Comparison of ENCODE assay signal across 12 mouse cellular contexts in the genomic region with DNA sequence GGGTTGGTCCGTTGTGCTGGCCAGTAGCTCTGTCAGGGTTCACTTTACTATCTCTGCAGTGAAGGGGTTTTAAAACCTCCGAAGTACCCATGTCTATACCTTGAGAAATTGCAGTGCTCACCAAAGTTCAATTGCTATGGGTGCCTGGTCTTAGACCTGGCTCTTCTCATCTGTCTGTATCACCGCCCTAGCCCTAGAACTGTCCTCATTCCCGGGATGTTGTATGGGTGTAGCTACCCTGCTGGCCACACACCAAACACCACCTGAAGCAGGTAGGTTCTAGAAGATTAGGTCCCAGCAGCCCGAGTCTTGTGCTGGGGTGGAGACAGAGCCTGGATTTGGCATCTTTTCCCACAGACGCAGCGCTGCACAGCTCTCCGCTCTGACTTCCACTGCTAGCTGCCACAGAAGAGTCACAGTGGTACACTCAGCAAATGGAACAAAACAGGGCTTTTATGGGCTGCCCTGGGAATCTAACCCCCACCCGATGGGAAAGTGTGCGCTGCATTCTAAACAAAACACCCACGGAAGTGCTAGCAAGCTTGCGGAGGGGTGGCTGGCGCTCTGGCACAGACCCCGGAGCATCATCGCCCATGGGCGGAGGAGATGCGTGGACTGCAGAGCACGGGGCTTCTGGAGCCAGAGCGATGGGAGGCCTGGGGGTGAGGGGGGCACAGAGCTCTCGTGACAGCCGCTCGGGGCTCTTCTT. TPM values are rescaled to one million over a fixed set of nuclear protein-coding genes. Genes with fewer than 3 reads are reported as not detected.
DNase-seq lines count a peak whose midpoint lies in the region; ATAC-seq and TF ChIP-seq lines count a peak whose summit lies in the region.
"Had no signal": no experiment of that assay in that cellular context is flagged by ENCODE, and none has a peak within 500 bp of the region (broad histone marks: within the 10 kb centered on the region; RNA-seq: fewer than 3 reads in every experiment).

No protein-coding gene starts in this region.

- no peak for DNase-seq in embryonic facial prominence, embryonic 11.5 days (ENCODE audit: low spot score)
- DNase-seq in layer of hippocampus, adult 9-11 months: peak; percentile 87
- no peak for DNase-seq in cerebellum, postnatal 25 days
- DNase-seq in testis, postnatal 14 days (ENCODE audit: low spot score): no peak
- DNase-seq: adrenal gland, adult 2 months; cerebellum, postnatal 14 days; heart, postnatal 14 days had no signal

- H3K4me1 ChIP-seq in ES-Bruce4 (ENCODE audit: control insufficient read depth, insufficient read depth, low read length): peaks cover 11% of the 10 kb centered on the region
- H3K4me1 ChIP-seq in embryonic facial prominence, embryonic 11.5 days (ENCODE audit: control insufficient read depth, insufficient read depth, low read length): no peaks in the 10 kb centered on the region; the same call in 1 of the 2 replicates
- H3K4me1 ChIP-seq in midbrain, embryonic 15.5 days: peaks cover 18% of the 10 kb centered on the region
- H3K4me1 ChIP-seq in intestine, postnatal 0 days (replicated peaks; ENCODE audit: control insufficient read depth, insufficient read depth, low read length): no peaks in the 10 kb centered on the region

- ATAC-seq in embryonic facial prominence, embryonic 11.5 days (replicated peaks; ENCODE audit: insufficient number of reproducible peaks, low FRiP score, low TSS enrichment, low read depth): 0 out of 2 replicates have a peak, but pooled peaks have one; percentile 6
- 0 out of 2 replicates have a peak, but pooled peaks have one; percentile 33 for ATAC-seq in midbrain, embryonic 15.5 days (replicated peaks)
- ATAC-seq in CD4-positive, CD25-positive, alpha-beta regulatory T cell, adult 4 months: no peak
- no peak for ATAC-seq in intestine, postnatal 0 days

- H3K4me2 ChIP-seq in embryonic facial prominence, embryonic 11.5 days (ENCODE audit: low read depth, low read length): no peak overlapping the region
- no peak overlapping the region for H3K4me2 ChIP-seq in midbrain, embryonic 15.5 days
- no peak overlapping the region for H3K4me2 ChIP-seq in intestine, postnatal 0 days (replicated peaks; ENCODE audit: low read depth)
- H3K4me2 ChIP-seq: limb, embryonic 13.5 days had no signal

- H3K27me3 ChIP-seq in ES-Bruce4 (ENCODE audit: control insufficient read depth, insufficient read depth, low read length, poor library complexity, severe bottlenecking): no peaks in the 10 kb centered on the region
- H3K27me3 ChIP-seq in embryonic facial prominence, embryonic 11.5 days (ENCODE audit: control insufficient read depth, insufficient read depth, low read length): no peaks in the 10 kb centered on the region
- H3K27me3 ChIP-seq in midbrain, embryonic 15.5 days (replicated peaks): no peaks in the 10 kb centered on the region
- H3K27me3 ChIP-seq in intestine, postnatal 0 days (replicated peaks; ENCODE audit: control insufficient read depth, insufficient read depth, low read length): no peaks in the 10 kb centered on the region
- H3K27me3 ChIP-seq: limb, embryonic 13.5 days had no signal

- no peak overlapping the region for H3K9ac ChIP-seq in ES-Bruce4 (ENCODE audit: low read depth, poor library complexity, severe bottlenecking)
- no peak overlapping the region for H3K9ac ChIP-seq in embryonic facial prominence, embryonic 11.5 days (replicated peaks; ENCODE audit: low read length)
- H3K9ac ChIP-seq in midbrain, embryonic 15.5 days: no peak overlapping the region
- no peak overlapping the region for H3K9ac ChIP-seq in intestine, postnatal 0 days (ENCODE audit: low read depth, low read length)
- H3K9ac ChIP-seq: limb, embryonic 13.5 days had no signal

- H3K27ac ChIP-seq in ES-Bruce4 (ENCODE audit: insufficient read depth, low read length): no peak overlapping the region
- no peak overlapping the region for H3K27ac ChIP-seq in embryonic facial prominence, embryonic 11.5 days (replicated peaks; ENCODE audit: low read depth, low read length)
- H3K27ac ChIP-seq in midbrain, embryonic 15.5 days: no peak overlapping the region
- H3K27ac ChIP-seq in intestine, postnatal 0 days (ENCODE audit: low read depth, low read length): no peak overlapping the region
- H3K27ac ChIP-seq: limb, embryonic 13.5 days had no signal

- no peaks in the 10 kb centered on the region for H3K9me3 ChIP-seq in ES-Bruce4 (replicated peaks; ENCODE audit: control insufficient read depth, insufficient read depth, low read length, poor library complexity, severe bottlenecking)
- H3K9me3 ChIP-seq in embryonic facial prominence, embryonic 11.5 days (replicated peaks; ENCODE audit: control insufficient read depth, low read length): no peaks in the 10 kb centered on the region
- H3K9me3 ChIP-seq in midbrain, embryonic 15.5 days: no peaks in the 10 kb centered on the region
- no peaks in the 10 kb centered on the region for H3K9me3 ChIP-seq in intestine, postnatal 0 days (ENCODE audit: control insufficient read depth)

- H3K4me3 ChIP-seq in ES-Bruce4 (ENCODE audit: low read depth, low read length): peak overlapping the region; percentile 7; the same call in 1 of the 2 replicates
- no peak overlapping the region for H3K4me3 ChIP-seq in embryonic facial prominence, embryonic 11.5 days (ENCODE audit: low read depth, low read length)
- no peak overlapping the region for H3K4me3 ChIP-seq in midbrain, embryonic 15.5 days
- no peak overlapping the region for H3K4me3 ChIP-seq in intestine, postnatal 0 days (ENCODE audit: low read depth, low read length)
- H3K4me3 ChIP-seq: limb, embryonic 13.5 days had no signal

- no peak for TF ChIP-seq CTCF in ES-Bruce4 (IDR thresholded peaks at IDR 0.05; ENCODE audit: low read depth, low read length)
- no peak for TF ChIP-seq CTCF in intestine, postnatal 0 days (IDR thresholded peaks at IDR 0.05; ENCODE audit: low read depth)

- WGBS in embryonic facial prominence, embryonic 11.5 days: 81% methylated on average over 22 of the region's 22 CpGs
- WGBS in midbrain, embryonic 15.5 days: 76% methylated on average over 22 of the region's 22 CpGs
- WGBS in intestine, postnatal 0 days: 82% methylated on average over 22 of the region's 22 CpGs

- H3K36me3 ChIP-seq in ES-Bruce4 (ENCODE audit: control insufficient read depth, insufficient read depth, low read length, poor library complexity, severe bottlenecking): no peaks in the 10 kb centered on the region
- H3K36me3 ChIP-seq in embryonic facial prominence, embryonic 11.5 days (replicated peaks; ENCODE audit: control insufficient read depth, insufficient read depth, low read depth, low read length): no peaks in the 10 kb centered on the region
- H3K36me3 ChIP-seq in midbrain, embryonic 15.5 days (replicated peaks): no peaks in the 10 kb centered on the region
- no peaks in the 10 kb centered on the region for H3K36me3 ChIP-seq in intestine, postnatal 0 days (ENCODE audit: control insufficient read depth, insufficient read depth)
- H3K36me3 ChIP-seq: limb, embryonic 13.5 days had no signal

- TF ChIP-seq EP300 in ES-Bruce4 (IDR thresholded peaks at IDR 0.05; ENCODE audit: insufficient read depth, low read depth, low read length): no peak

- no peak for TF ChIP-seq POLR2A in ES-Bruce4 (IDR thresholded peaks at IDR 0.05; ENCODE audit: insufficient read depth, low read length)

RNA-seq across cellular contexts. Expression of gene Abcg1, which starts 21.2 kb away (rescaled TPM):
- 8.4 and 11.7 TPM in 2 replicates for polyA plus RNA-seq in ES-Bruce4 (2011; ENCODE audit: insufficient read depth, insufficient read length, low read depth, missing spikeins)
- polyA plus RNA-seq in embryonic facial prominence, embryonic 11.5 days (2014; fragmentation: Nextera tagmentation; extraction: Ambion mirVana): 11.7 and 13.9 TPM in 2 replicates
- 22.6 and 23.8 TPM in 2 replicates for polyA plus RNA-seq in midbrain, embryonic 15.5 days (2015; fragmentation: Nextera tagmentation; extraction: Ambion mirVana)
- polyA plus RNA-seq in CD4-positive, CD25-positive, alpha-beta regulatory T cell, adult 4 months (2017; shearing (Covaris generic)): 100 to 1,000 TPM; 169 to 178 TPM
- polyA plus RNA-seq in intestine, postnatal 0 days (2015; fragmentation: Nextera tagmentation; extraction: Ambion mirVana): 3.3 and 3.4 TPM in 2 replicates

Comparison
In these comparisons a context has a peak if more than half of its experiments do, and no peak if none do; other contexts are left out.
1. ATAC-seq: peak in embryonic facial prominence, embryonic 11.5 days (single experiment) and midbrain, embryonic 15.5 days (single experiment); none in CD4-positive, CD25-positive, alpha-beta regulatory T cell, adult 4 months (single experiment) and intestine, postnatal 0 days (single experiment).